Mouse (Mus musculus) cortical plate, adult 2 months (tissue): ENCODE measurements at regions not wholly inside any gene's neighbourhood (a gene's known extent, or its start where the extent isn't known, plus 50 kb on each side); places are given as distances from the start of the nearest gene placed in this dataset.

Experiments used
- CTCF ChIP-seq: fragments of 200-500 bp; IDR thresholded peaks from 2 replicates; pipeline ENCODE4 v1.5.1; 2011; ENCODE audit warnings: mild to moderate bottlenecking, control low read depth, low read length; ENCODE audit not compliant: insufficient read depth; ENCODE audit errors: extremely low read depth
- POLR2A ChIP-seq: fragments of 200-500 bp; IDR thresholded peaks from 2 replicates; pipeline ENCODE4 v1.6.1; 2011; ENCODE audit warnings: mild to moderate bottlenecking, low read length, control low read depth; ENCODE audit not compliant: insufficient read depth; ENCODE audit errors: extremely low read depth

DNA sequence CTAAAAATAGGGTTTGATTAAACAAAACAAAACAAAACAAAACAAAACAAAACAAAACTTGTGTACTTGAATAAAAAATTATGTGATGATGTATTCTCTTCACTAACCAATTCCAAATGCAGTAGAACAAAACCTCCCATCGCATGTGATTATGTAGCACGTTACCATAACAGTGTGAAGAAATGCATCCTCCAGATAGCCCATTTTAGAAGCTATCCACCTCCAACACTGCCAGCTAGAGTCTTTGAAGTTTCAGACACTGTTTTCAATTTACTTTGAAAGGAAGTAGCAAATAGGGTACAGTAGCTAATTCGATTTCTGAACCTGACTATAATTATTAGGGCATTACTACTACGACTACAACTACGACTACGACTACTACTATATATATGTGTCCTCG lies 465.1 kb upstream of the Dpp10 start:
- TF ChIP-seq CTCF = no peak
- no peak for TF ChIP-seq POLR2A
